Mouse (Mus musculus) myocyte (in vitro differentiated cells): ENCODE data around the gene Olfr329-ps.

ENCODE experiments used
- CEBPB ChIP-seq: IDR thresholded peaks from 2 replicates; pipeline ENCODE4 v1.6.1; 2011; ENCODE audit warnings: mild to moderate bottlenecking, moderate library complexity; ENCODE audit not compliant: poor library complexity, insufficient read depth, severe bottlenecking
- MYOG ChIP-seq, 3 experiments: IDR thresholded peaks; one replicate each; pipeline ENCODE4 v1.6.1; 2011; ENCODE audit warnings: control low read depth in 2 of 3, low read depth in 2 of 3, mild to moderate bottlenecking in 2 of 3; ENCODE audit not compliant: insufficient read length in 2 of 3, control insufficient read depth in 1 of 3, insufficient read depth in 1 of 3
- POLR2A ChIP-seq: IDR thresholded peaks from one replicate; pipeline ENCODE4 v1.6.1; 2011; ENCODE audit warnings: low read depth, mild to moderate bottlenecking, control low read depth, moderate library complexity; ENCODE audit not compliant: insufficient read length
- TCF12 ChIP-seq: IDR thresholded peaks from one replicate; pipeline ENCODE4 v1.6.1; 2011; ENCODE audit warnings: mild to moderate bottlenecking, control low read depth; ENCODE audit not compliant: poor library complexity, insufficient read depth, severe bottlenecking

DNA sequence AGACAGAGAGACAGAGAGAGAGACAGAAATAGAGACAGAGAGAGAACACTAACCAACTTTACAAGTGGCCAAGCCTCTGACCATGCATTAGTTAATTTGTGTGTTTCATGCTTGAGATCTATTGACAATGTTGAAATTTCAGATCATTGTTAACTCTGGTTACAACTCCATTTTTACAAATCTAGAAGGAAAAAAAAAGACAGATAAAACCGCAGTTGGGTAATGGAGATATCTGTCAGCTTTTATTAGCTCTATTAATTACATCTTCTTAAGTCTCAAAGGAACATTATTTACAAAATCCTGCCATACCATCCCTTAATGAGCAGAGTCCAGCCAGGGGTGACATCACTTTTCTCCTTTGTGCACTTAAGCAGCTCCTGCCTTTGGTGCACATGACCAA is 31.2 kb upstream of the Olfr329-ps start, which contains the start of gene Olfr325:
- TF ChIP-seq POLR2A (no peak), MYOG (IDR thresholded peaks at IDR 0.05; ENCODE audit: control insufficient read depth in 1 of 3, insufficient read depth in 1 of 3, insufficient read length in 2 of 3, low read depth in 2 of 3) (no peak), TCF12 (no peak), CEBPB (no peak)
